Mouse (Mus musculus) T-helper 2 cell (primary cell): ENCODE data around the gene Qprt.

ENCODE experiments used
- in situ Hi-C: fragments of 300-600 bp; cut with MboI, MseI; formaldehyde crosslinking; loops from one replicate; pipeline ENCODE4 v1.15.1; 2025; ENCODE audit warnings: high pct_unique_total_duplicates

Gene Qprt

DNA sequence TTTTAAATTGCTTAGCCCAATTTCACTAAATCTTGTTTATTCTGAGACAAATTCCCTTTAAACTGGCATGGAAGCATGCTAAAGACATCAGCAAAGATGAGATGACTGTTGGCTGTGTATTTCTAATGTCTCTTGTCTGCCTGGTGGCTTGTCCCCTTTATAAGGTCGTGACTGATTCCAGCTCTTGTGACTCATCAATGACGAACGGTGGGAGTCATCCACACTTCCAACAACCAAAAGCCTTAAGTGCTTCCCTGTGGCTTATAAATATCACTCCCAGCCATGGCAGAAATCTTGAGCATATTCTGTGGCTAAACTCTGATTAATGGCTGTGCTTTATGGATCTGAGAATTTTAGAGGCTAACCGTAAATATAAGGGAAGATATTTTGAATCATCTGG lies 55.7 kb downstream of the Qprt start:
- in situ Hi-C loops, result no loop called here

DNA sequence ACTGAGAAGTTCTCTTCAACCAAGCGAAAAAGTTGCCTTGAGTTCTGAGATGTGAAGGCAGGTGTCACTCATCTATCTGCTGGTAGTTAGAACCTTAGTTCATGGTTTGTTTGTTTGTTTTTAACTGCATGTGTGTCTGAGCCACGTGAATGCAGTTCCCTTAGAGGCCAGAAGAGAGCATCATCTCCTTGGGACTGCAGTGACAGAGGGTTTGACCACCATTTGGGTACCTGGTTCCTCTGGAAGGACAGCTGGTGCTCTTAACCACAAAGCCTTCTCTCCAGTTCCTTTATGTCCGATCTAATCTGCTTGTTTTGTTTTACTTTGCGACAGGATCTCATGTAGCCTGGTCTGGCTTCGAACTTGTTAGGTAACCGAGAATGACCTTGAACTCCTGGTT lies 56.5 kb downstream of the Qprt start:
- in situ Hi-C loops, result no loop called here
